Mouse (Mus musculus) stomach, postnatal 0 days (tissue): Measurements from ENCODE around the gene Txlnb.

Experiments used
- CTCF ChIP-seq: IDR thresholded peaks from 2 replicates; pipeline ENCODE4 v1.5.1; 2016; ENCODE audit warnings: antibody characterized with exemption, low read depth, mild to moderate bottlenecking, moderate library complexity
- EP300 ChIP-seq: optimal IDR thresholded peaks from 2 replicates; pipeline ENCODE3; 2016; ENCODE audit warnings: antibody characterized with exemption

- no peak for TF ChIP-seq CTCF
- no peak for TF ChIP-seq EP300
These were observed 48.9 kb downstream of the Txlnb start for GRCm38 (mm10) chr10:17844781-17845537.
